Mouse (Mus musculus): ENCODE data around the gene Wdr19.
"Not testable (repeated sequence)": the region's sequence is repeated elsewhere in the genome, so short reads cannot be mapped to it uniquely, and the experiment has no call there.

DNA sequence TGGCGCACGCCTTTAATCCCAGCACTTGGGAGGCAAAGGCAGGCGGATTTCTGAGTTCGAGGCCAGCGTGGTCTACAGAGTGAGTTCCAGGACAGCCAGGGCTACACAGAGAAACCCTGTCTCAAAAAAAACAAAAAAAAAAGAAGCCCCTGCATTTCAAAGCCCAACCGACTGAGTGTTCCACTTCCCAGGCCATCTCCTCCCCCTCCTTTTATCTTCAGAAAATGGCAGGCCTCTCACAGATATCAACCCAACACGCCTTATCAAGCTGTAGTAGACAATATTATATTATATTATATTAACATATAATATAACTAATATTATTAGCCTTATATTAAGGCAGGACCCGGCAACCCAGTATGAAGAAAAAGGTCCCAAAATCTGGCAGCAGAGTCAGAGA, 89.5 kb downstream of the Wdr19 start:
- TF ChIP-seq CTCF, POLR2A (IDR thresholded peaks at IDR 0.05; ENCODE audit: insufficient read depth, low read depth, low read length): not testable (repeated sequence)

Data from olfactory bulb, adult 2 months (tissue).